Comparison of ENCODE assay signal across 8 mouse cellular contexts in the genomic region with DNA sequence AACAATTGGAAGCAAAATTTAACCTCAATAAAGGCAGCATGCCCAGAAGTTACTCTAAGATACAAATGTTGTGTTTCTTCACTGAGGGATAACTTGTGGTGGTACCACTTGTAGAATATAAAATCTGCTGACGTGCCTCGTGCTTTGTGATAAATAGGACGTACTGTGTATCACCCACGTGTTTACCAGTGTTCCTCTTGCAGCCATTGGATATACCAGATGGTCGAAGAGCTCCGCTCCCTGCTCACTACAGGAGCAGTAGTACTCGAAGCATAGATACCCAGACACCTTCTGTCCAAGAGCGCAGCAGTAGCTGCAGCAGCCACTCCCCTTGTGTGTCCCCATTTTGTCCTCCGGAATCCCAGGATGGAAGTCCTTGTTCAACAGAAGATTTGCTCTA.
"Had no signal": no experiment of that assay in that cellular context is flagged by ENCODE, and none has a peak within 500 bp of the region (broad histone marks: within the 10 kb centered on the region; RNA-seq: fewer than 3 reads in every experiment).

No protein-coding gene starts in this region.

- DNase-seq: kidney, adult 9 months; kidney, postnatal 36 days; liver; liver, embryonic 13.5 days; liver, postnatal 0 days; right cerebral cortex, postnatal 14 days; thymus, adult 2 months; thymus, postnatal 25 days had no signal

- ATAC-seq: liver, postnatal 0 days had no signal
